Mouse (Mus musculus) subcutaneous adipose tissue, adult 2 months (tissue): Measurements from ENCODE around the gene Rnf34. TPM values are rescaled to one million over a fixed set of nuclear protein-coding genes. Genes with fewer than 3 reads are reported as not detected.

ENCODE experiments used
- polyA plus RNA-seq: library from polyadenylated mRNA; depleted of rRNA; stranded (reverse); fragments of >200 nt; gene quantifications from 2 replicates; pipeline ENCODE4 v1.2.3, GENCODE M21; 2012; ENCODE audit warnings: low replicate concordance; rRNA removed

Rnf34 gene
- polyA plus RNA-seq, result 7.6 and 15.4 TPM in 2 replicates

DNA sequence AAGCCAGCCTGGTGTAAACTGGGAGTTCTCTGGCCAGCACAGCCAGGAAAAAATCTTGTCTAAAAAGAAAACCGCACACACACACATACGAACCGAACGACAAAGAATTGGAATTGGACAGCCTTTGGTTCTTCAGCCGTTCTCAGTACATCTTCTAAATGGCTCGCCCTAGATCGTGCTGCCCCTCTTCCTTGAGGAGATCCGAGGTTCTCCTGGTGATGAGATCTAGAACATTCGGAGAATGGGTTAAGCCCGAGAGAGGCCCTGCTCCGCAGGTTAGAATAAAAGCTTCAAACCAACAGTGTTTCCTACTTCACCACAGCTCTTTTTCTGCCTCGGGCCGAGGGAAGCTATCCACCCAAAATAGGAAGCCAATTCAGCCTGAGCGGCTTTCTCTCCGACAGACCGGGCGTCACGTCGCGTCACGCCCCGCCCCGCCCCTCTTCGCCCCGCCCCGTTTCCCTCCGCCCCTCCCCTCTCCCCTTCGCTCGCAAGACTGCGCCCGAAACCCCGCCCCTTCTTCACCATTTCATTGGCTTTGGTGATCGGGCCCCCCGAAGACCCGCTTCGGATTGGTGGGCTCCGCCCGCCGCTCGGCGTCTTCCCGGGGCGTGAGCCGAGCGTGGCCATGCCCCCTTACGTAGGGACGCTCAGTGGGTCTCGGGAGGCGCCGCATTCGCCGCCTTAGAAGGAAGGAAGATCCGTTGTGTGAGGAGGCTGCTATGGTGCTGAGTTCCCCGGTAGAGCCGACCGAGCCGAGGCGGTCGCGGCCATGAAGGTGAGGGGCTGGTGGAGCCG lies at the start of gene Rnf34:
TSS of gene Rnf34 (plus strand) at position 528 of the 798 bp plus-strand sequence.

DNA sequence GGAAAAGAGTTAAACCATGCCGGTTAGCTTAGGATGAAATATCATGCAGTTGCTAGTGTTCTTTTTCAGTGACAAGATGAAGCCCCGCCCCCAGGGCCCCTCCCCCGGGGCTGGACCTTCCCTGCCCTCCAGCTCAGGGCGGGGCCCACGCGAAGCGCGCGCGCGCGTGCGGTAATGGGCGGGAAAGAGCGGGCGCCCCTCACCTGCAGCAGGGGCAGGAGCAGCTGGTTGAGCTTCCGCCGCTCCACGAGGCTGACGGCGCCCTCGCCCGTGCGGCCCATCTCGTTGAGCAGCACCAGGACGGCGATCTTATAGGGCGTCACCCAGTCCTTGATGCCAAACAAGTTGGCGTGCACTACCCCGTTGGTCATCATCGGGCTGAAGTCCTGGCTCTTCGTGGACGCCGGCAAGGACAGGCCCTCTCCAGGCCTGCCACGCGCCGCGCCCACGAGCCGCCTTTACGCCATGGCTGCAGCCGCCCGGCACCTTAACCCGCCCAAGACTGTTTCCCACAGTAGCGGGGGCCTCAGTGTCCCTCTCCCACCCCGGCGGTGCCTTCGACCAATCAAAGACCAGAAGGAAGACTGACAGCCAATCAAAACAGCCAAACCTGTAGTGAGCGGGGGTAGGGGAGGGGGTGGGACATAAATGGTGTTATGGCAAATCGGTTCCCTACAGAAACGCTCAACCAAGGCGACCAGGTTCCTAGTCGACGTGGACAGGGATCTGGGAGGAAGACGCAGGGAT lies 28.9 kb upstream of the Rnf34 start, which contains the start of gene Anapc5:
TSS of gene Anapc5 (minus strand) at position 563 of the 747 bp plus-strand sequence.

Other genes with a start within 250 kb of the Rnf34 start
- gene Ift81, start 235.5 kb upstream of the Rnf34 start, polyA plus RNA-seq, result 2.4 and 8.1 TPM in 2 replicates
- gene P2rx7, start 206.1 kb upstream of the Rnf34 start, polyA plus RNA-seq, result 33.2 and 63.8 TPM in 2 replicates
- gene P2rx4, start 142.5 kb upstream of the Rnf34 start, polyA plus RNA-seq, result 88.7 and 101 TPM in 2 replicates
- gene Camkk2, start 70.6 kb upstream of the Rnf34 start, polyA plus RNA-seq, result 24.4 and 42.6 TPM in 2 replicates
- 373 and 628 TPM in 2 replicates for gene Anapc5, start 28.7 kb upstream of the Rnf34 start, polyA plus RNA-seq
- gene Kdm2b, start 139.8 kb downstream of the Rnf34 start, polyA plus RNA-seq, result 13.0 and 29.4 TPM in 2 replicates
- 43.5 and 54.0 TPM in 2 replicates for gene Orai1, start 165.0 kb downstream of the Rnf34 start, polyA plus RNA-seq
- not detected in 2 replicates for gene Morn3, start 197.0 kb downstream of the Rnf34 start, polyA plus RNA-seq
- 63.7 and 157 TPM in 2 replicates for gene Tmem120b, start 218.4 kb downstream of the Rnf34 start, polyA plus RNA-seq